Mouse (Mus musculus): Measurements from ENCODE around the gene Ifnar1. TPM values are rescaled to one million over a fixed set of nuclear protein-coding genes. Genes with fewer than 3 reads are reported as not detected.

Gene Ifnar1
- polyA plus RNA-seq, 1 experiment, result 12.4 TPM

DNA sequence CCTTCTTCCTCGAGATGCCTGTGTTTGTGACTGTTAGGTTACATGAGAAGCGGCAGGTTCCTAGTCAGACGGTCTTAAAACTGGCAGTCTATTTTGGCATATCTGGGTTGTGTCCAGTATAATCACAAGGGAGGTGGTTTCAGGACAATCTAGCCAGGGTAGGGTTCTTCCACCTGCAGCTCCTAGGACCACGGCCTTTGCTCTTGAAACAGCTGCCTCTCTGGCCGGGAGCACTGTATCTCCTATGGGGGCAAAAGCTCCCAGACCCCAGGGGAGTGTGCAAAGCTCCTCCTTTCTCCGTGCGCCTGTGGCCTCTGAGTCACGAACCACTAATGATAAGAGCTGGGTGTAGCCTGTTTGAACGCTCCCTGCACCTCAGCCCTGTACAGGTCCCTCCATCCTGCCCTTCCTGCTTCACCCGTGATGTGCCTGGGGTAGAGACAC lies 66.1 kb downstream of the Ifnar1 start:
- Histone ChIP-seq H3K36me3 (ENCODE audit: control insufficient read depth, insufficient read depth, low read length) (peaks cover 17% of the 10 kb centered on the region), H3K27ac (ENCODE audit: insufficient read depth, low read depth, low read length) (peak overlapping the region; percentile 98), H3K4me1 (ENCODE audit: control insufficient read depth, insufficient read depth, insufficient read length, low read length) (peaks cover 44% of the 10 kb centered on the region), H3K27me3 (ENCODE audit: control insufficient read depth, insufficient read depth, low read length) (no peaks in the 10 kb centered on the region), H3K4me3 (ENCODE audit: low read depth, low read length) (peak overlapping the region; percentile 34)
- TF ChIP-seq POLR2A (IDR thresholded peaks at IDR 0.05; ENCODE audit: low read depth, low read length), result no peak
- no peak for TF ChIP-seq CTCF (IDR thresholded peaks at IDR 0.05; ENCODE audit: extremely low read depth, insufficient read length, insufficient replicate concordance, low read depth, low read length)
- 26% methylated on average over 10 of the region's 10 CpGs for WGBS

DNA sequence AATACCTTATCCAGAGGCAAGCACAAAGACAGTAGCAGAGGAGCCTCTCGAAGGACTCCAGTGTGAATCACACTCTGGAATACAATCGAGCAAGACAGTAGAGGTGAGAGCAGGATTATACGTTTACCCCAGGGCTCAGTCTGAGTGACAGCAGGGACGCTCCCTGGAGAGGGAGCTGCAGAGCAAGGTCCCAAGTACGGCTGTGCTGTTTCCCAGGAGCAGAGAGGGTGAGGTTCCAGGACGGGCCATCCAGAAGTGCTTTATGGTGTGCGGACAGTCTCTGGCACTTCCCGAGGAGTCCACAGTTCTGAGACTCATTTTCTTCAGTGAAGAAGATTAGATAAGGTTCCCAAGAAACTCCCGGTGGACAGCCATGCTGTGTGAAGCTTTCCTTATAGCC lies 67.0 kb downstream of the Ifnar1 start:
- Histone ChIP-seq H3K27ac (ENCODE audit: insufficient read depth, low read depth, low read length) (peak overlapping the region; percentile 98), H3K4me3 (ENCODE audit: low read depth, low read length) (peak overlapping the region; percentile 34; the same call in 1 of the 2 replicates), H3K36me3 (ENCODE audit: control insufficient read depth, insufficient read depth, low read length) (peaks cover 25% of the 10 kb centered on the region), H3K4me1 (ENCODE audit: control insufficient read depth, insufficient read depth, insufficient read length, low read length) (peaks cover 39% of the 10 kb centered on the region), H3K27me3 (ENCODE audit: control insufficient read depth, insufficient read depth, low read length) (no peaks in the 10 kb centered on the region)
- 29% methylated on average over 9 of the region's 9 CpGs for WGBS
- TF ChIP-seq POLR2A (IDR thresholded peaks at IDR 0.05; ENCODE audit: low read depth, low read length), result no peak
- TF ChIP-seq CTCF (IDR thresholded peaks at IDR 0.05; ENCODE audit: extremely low read depth, insufficient read length, insufficient replicate concordance, low read depth, low read length), result no peak; the same call in 1 of the 2 replicates

GRCm38 (mm10) chr16:91553625-91554024 lies 68.6 kb downstream of the Ifnar1 start:
- peaks cover 39% of the 10 kb centered on the region for H3K4me1 ChIP-seq (ENCODE audit: control insufficient read depth, insufficient read depth, insufficient read length, low read length)
- no peak overlapping the region for H3K4me3 ChIP-seq (ENCODE audit: low read depth, low read length)
- H3K27me3 ChIP-seq (ENCODE audit: control insufficient read depth, insufficient read depth, low read length), result no peaks in the 10 kb centered on the region
- peak overlapping the region; percentile 35 for H3K27ac ChIP-seq (ENCODE audit: insufficient read depth, low read depth, low read length)
- TF ChIP-seq POLR2A (IDR thresholded peaks at IDR 0.05; ENCODE audit: low read depth, low read length) (no peak), CTCF (IDR thresholded peaks at IDR 0.05; ENCODE audit: extremely low read depth, insufficient read length, insufficient replicate concordance, low read depth, low read length) (no peak)
- 60% methylated on average over 12 of the region's 12 CpGs for WGBS
- H3K36me3 ChIP-seq (ENCODE audit: control insufficient read depth, insufficient read depth, low read length), result peaks cover 37% of the 10 kb centered on the region

- TF ChIP-seq CTCF (IDR thresholded peaks at IDR 0.05; ENCODE audit: extremely low read depth, insufficient read length, insufficient replicate concordance, low read depth, low read length) (no peak), POLR2A (IDR thresholded peaks at IDR 0.05; ENCODE audit: low read depth, low read length) (no peak)
- Histone ChIP-seq H3K27me3 (ENCODE audit: control insufficient read depth, insufficient read depth, low read length) (no peaks in the 10 kb centered on the region), H3K4me3 (ENCODE audit: low read depth, low read length) (no peak overlapping the region), H3K4me1 (ENCODE audit: control insufficient read depth, insufficient read depth, insufficient read length, low read length) (peaks cover 36% of the 10 kb centered on the region), H3K36me3 (ENCODE audit: control insufficient read depth, insufficient read depth, low read length) (peaks cover 46% of the 10 kb centered on the region), H3K27ac (ENCODE audit: insufficient read depth, low read depth, low read length) (peak overlapping the region; percentile 74)
- WGBS, result 42% methylated on average over 8 of the region's 8 CpGs
Observed at GRCm38 (mm10) chr16:91555017-91555605, 70.1 kb downstream of the Ifnar1 start.

DNA sequence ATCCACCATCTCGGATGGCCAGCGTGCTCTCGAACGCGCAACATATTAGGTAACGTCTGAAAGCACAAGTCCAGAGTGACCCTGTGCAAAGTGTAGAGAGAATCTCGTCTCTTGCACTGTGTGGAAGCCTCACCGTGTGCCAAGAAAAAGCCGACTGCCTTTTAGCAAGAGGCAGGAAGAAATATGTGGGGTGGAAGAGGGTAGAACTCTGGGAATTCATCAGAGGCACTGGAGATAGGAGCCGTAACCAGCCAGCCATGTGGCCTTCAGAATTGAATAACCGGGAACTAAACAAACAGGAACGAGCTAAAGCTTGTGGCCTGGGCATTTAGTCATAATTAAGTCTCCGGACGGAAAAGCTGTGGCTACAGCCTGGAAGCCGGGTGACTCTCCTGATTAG lies 71.6 kb downstream of the Ifnar1 start:
- TF ChIP-seq CTCF (IDR thresholded peaks at IDR 0.05; ENCODE audit: extremely low read depth, insufficient read length, insufficient replicate concordance, low read depth, low read length), result no peak
- no peak for TF ChIP-seq POLR2A (IDR thresholded peaks at IDR 0.05; ENCODE audit: low read depth, low read length)
- Histone ChIP-seq H3K4me1 (ENCODE audit: control insufficient read depth, insufficient read depth, insufficient read length, low read length) (peaks cover 35% of the 10 kb centered on the region), H3K4me3 (ENCODE audit: low read depth, low read length) (no peak overlapping the region), H3K36me3 (ENCODE audit: control insufficient read depth, insufficient read depth, low read length) (peaks cover 60% of the 10 kb centered on the region), H3K27me3 (ENCODE audit: control insufficient read depth, insufficient read depth, low read length) (no peaks in the 10 kb centered on the region), H3K27ac (ENCODE audit: insufficient read depth, low read depth, low read length) (no peak overlapping the region)
- 87% methylated on average over 15 of the region's 15 CpGs for WGBS

Other genes with a start within 250 kb of the Ifnar1 start
- 0.09 TPM in 1 of 2 replicates, not detected in the other for gene Olig1, start 215.5 kb upstream of the Ifnar1 start, polyA plus RNA-seq (2012; rRNA removed)
- gene Ifnar2, start 112.5 kb upstream of the Ifnar1 start, polyA plus RNA-seq (2012; rRNA removed), result 12.6 and 25.3 TPM in 2 replicates
- not detected in 2 replicates for gene Gm21970, start 93.5 kb upstream of the Ifnar1 start, polyA plus RNA-seq (2012; rRNA removed)
- gene Il10rb, start 79.1 kb upstream of the Ifnar1 start, polyA plus RNA-seq (2012; rRNA removed), result 16.8 and 51.2 TPM in 2 replicates
- 48.9 and 162 TPM in 2 replicates for gene Ifngr2, start 61.8 kb downstream of the Ifnar1 start, polyA plus RNA-seq (2012; rRNA removed)
- gene Tmem50b, start 112.6 kb downstream of the Ifnar1 start, polyA plus RNA-seq (2012; rRNA removed), result 18.4 and 20.0 TPM in 2 replicates
- 0.11 and 0.47 TPM in 2 replicates for gene Dnajc28, start 133.8 kb downstream of the Ifnar1 start, polyA plus RNA-seq (2012; rRNA removed)
- gene Gart, start 161.7 kb downstream of the Ifnar1 start, polyA plus RNA-seq (2012; rRNA removed), result 10.9 and 22.3 TPM in 2 replicates
- gene Son, start 162.3 kb downstream of the Ifnar1 start, polyA plus RNA-seq (2012; rRNA removed), result 41.6 and 67.5 TPM in 2 replicates
- gene Donson, start 203.5 kb downstream of the Ifnar1 start, polyA plus RNA-seq (2012; rRNA removed), result 3.8 and 8.6 TPM in 2 replicates
- gene Cryzl1, start 243.7 kb downstream of the Ifnar1 start, polyA plus RNA-seq (2012; rRNA removed), result 7.3 and 11.8 TPM in 2 replicates
- 6.8 and 15.6 TPM in 2 replicates for gene Itsn1, start 244.0 kb downstream of the Ifnar1 start, polyA plus RNA-seq (2012; rRNA removed)